Mouse (Mus musculus) kidney, adult 11 months (tissue): ENCODE measurements around the gene Tmem19.
A peak's percentile ranks its signal among the peaks of the same experiment; 100 is the strongest.
"Not testable (repeated sequence)": the region's sequence is repeated elsewhere in the genome, so short reads cannot be mapped to it uniquely, and the experiment has no call there.

Experiments used
- DNase-seq: peaks from one replicate; pipeline ENCODE4 v3.0.0; 2022

Gene Tmem19

GRCm38 (mm10) chr10:115348131-115348530 lies 14.2 kb downstream of the Tmem19 start:
- DNase-seq = no peak

DNA sequence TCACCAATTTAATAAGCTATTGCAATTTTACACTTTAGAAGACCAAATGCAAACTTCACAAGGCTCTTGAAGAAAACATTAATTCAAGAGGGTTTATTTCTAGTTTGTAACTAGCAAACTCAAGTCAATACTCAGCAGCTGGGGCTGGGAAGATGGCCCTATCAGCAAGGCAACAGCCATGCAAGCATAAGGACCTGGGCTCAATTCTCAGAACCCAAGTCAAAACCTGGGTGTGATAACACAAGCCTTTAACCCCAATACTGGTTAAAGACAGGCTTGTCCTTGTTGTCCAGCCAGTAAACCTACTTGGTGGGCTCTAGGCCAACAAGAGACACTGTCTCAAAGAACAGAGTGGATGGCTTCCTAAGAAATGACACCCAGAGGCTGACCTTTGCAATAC lies 15.9 kb downstream of the Tmem19 start:
- DNase-seq = no peak

- DNase-seq = no peak
Observed at GRCm38 (mm10) chr10:115342771-115343425, 19.4 kb downstream of the Tmem19 start.

DNA sequence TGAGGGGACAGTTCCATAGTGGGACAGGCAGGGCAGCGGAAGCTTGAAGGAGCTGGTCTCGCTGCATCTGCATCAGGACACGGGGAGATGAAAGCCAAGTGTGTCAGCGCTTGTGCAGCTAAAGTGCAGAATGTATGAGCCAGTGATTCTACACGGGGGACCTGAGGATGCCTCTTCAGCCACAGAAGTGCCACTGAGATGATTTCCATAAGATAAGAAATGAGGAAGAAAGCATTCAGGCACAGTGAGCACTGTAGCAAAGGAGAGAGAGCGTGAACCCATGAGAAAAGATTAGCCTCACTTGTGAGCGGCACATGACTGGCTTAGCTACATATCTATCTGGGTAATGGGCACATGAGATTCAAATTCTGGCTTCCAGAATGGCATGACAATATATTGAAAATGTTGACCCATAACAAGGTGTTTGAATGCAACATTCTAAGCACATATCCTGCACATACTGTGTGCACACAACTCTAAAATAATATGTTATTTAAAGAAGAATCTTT lies 22.4 kb downstream of the Tmem19 start:
- DNase-seq = no peak

- DNase-seq = no peak
Observed at GRCm38 (mm10) chr10:115336901-115337300, 25.4 kb downstream of the Tmem19 start.

GRCm38 (mm10) chr10:115333528-115333927 lies 28.8 kb downstream of the Tmem19 start:
- no peak for DNase-seq

GRCm38 (mm10) chr10:115332997-115333396 lies 29.3 kb downstream of the Tmem19 start:
- no peak for DNase-seq

- DNase-seq = no peak
Observed at GRCm38 (mm10) chr10:115332420-115332952, 29.8 kb downstream of the Tmem19 start.

GRCm38 (mm10) chr10:115329010-115329530 lies 33.2 kb downstream of the Tmem19 start:
- no peak for DNase-seq

GRCm38 (mm10) chr10:115328514-115328913 lies 33.8 kb downstream of the Tmem19 start:
- DNase-seq = no peak

DNA sequence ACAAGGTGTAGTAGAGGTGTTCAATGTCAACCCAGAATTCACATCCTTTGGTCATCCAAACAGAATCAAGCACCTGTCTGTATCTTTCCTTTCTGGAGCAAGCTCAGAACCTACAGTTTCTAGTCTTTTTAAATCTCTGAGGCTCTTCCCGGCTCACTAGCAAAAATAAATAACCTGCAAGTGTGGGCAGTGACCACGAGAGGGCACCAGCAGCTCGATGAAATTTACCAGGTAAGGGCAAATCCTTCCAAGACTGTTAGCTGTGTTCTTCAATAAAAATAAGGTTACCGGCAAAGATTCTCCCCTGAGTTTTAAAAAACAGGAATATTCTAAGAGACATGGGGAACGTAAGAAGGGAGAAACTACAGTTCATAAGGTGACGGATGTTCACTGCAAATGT lies 39.0 kb downstream of the Tmem19 start:
- DNase-seq = peak; percentile 61

GRCm38 (mm10) chr10:115321317-115322035 lies 40.8 kb downstream of the Tmem19 start:
- DNase-seq = no peak

GRCm38 (mm10) chr10:115318388-115318787 lies 43.9 kb downstream of the Tmem19 start:
- DNase-seq = not testable (repeated sequence)

DNA sequence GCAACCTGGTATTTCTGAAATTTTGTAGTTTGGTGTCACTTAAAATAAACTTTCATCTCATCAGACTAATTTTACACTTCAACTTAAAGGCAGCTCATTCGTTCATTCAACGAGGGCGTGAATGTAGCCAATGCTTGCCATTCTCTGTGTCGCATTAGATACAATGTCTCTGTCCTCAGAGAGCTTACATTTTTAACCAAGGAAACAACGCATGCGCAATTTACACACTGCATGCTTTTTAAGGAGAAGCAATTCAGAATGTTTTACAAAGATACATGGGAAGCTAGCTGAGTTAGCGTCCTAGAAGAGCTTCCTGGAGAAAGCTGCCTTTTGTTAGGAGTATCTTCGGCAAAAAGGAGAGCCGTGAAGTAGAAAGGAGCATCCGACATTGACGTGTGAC lies 46.0 kb downstream of the Tmem19 start:
- DNase-seq = no peak

GRCm38 (mm10) chr10:115315473-115316171 lies 46.7 kb downstream of the Tmem19 start, which contains the start of gene Rab21:
Gene Rab21 (minus strand): TSS chr10:115315594.
- peak; percentile 95 for DNase-seq

- no peak for DNase-seq
Observed at GRCm38 (mm10) chr10:115314582-115315452, 47.5 kb downstream of the Tmem19 start.

DNA sequence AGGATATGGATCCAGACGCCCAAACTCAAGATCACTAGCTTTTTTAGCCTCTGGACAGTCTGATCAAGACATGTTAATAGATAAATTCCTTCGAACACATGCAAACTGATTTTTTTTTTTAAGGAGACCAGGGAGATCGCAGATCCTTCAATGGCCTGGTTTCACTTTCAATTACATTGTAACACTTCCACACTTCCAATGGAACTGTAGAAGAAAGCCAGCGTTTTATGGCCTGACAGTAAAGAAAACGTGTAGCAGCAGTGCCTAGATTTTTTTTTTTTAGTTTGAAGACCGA lies 48.1 kb downstream of the Tmem19 start:
- no peak for DNase-seq

- DNase-seq = peak; percentile 60
Observed at GRCm38 (mm10) chr10:115313641-115314286, 48.5 kb downstream of the Tmem19 start.

- DNase-seq = peak; percentile 76
Observed at GRCm38 (mm10) chr10:115312732-115313131, 49.6 kb downstream of the Tmem19 start.

GRCm38 (mm10) chr10:115312194-115312593 lies 50.1 kb downstream of the Tmem19 start:
- no peak for DNase-seq

DNA sequence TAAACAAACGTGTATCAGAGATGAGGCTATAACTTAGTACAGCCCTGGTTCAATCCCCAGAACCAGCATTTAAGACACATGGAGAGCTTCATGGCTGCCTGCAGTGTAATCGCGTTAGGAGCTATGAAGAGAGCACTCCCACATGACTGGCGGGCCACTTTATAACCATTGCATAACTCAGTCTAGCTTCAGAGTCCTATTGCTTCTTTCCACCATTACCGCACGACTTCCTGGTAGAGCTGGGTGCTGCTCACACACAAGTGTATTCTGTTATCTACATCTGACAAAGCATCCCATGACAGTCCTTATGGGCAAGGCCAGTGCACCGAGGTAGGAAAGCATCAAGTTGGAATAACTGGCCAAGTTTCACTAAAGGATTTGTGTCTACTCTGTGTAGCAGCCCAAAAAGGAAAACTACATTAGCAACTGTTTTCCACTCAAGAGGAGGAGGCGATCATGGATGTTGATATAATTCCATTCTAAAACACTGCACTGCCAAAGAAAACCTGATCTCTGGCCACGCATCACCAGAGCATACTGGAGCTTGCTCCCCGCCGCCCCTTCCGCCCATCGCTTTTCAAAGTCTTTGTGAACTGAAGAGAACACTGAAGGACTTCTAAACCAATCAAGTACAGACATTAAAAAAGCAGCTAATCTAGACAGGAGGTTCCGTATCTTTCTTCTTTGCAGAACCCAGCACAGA lies 50.9 kb downstream of the Tmem19 start:
- DNase-seq = no peak
